ENCODE assay signal across 9 mouse cellular contexts in the genomic region with DNA sequence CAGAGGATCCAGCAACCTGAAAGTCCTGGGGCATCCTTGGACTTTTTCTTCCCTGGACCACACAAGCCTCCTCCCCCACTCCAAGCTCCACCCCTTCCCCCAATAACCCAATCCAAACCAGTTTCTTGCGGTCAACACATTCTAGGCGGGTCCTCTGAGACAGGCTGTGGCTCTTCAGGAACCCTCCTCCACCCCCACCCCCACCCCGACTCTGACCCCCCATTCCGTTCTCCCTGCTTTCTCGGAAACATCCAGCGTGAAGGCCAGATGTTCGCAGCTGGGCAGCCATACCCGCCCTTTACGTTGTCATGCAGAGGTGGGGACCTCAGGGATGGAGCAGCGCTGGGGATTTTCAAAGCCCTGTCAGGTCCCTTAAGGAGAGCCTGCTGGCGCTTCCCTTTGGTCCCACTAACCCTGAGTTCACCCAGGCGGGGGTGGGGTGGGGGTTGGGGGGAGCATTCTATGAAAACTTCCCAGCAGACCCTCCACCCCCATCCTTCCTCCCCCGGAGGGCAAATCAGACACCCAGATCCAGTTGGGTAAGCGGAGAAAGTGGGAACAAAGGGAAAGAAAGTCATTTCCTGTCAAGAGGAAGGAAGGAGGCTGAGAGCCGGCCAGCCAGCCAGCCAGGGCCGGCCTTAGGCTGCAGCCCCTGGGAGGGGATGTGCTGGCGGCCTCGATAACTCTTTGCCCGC. TPM values are rescaled to one million over a fixed set of nuclear protein-coding genes. Genes with fewer than 3 reads are reported as not detected.
A peak's percentile ranks its signal among the peaks of the same experiment; 100 is the strongest.
DNase-seq lines count a peak whose midpoint lies in the region; ATAC-seq lines count a peak whose summit lies in the region.
"Had no signal": no experiment of that assay in that cellular context is flagged by ENCODE, and none has a peak within 500 bp of the region (broad histone marks: within the 10 kb centered on the region; RNA-seq: fewer than 3 reads in every experiment).

No protein-coding gene starts in this region.

- H3K9ac ChIP-seq in liver, embryonic 13.5 days = 0 out of 2 replicates have a peak overlapping the region, but pooled peaks have one; percentile 41
- H3K9ac ChIP-seq in neural tube, embryonic 14.5 days (replicated peaks; ENCODE audit: low read depth, low read length) = peak overlapping the region; percentile 71; the same call in 1 of the 2 replicates

- ATAC-seq in liver, embryonic 13.5 days (ENCODE audit: low read depth) = no peak
- ATAC-seq in neural tube, embryonic 14.5 days (ENCODE audit: low read depth) = peak; percentile 15; the same call in 1 of the 2 replicates

- peak overlapping the region; percentile 49 for H3K4me3 ChIP-seq in liver, embryonic 13.5 days (replicated peaks)
- H3K4me3 ChIP-seq in neural tube, embryonic 14.5 days (ENCODE audit: low read depth, low read length) = peak overlapping the region; percentile 55

- H3K9me3 ChIP-seq in liver, embryonic 13.5 days (replicated peaks) = no peaks in the 10 kb centered on the region
- no peaks in the 10 kb centered on the region for H3K9me3 ChIP-seq in neural tube, embryonic 14.5 days (ENCODE audit: control insufficient read depth, low read length)
- H3K9me3 ChIP-seq: G1E had no signal

- no peak overlapping the region for H3K27ac ChIP-seq in liver, embryonic 13.5 days
- H3K27ac ChIP-seq in neural tube, embryonic 14.5 days (ENCODE audit: low read depth, low read length) = peak overlapping the region; percentile 31; the same call in 1 of the 2 replicates

- H3K4me1 ChIP-seq in liver, embryonic 13.5 days (replicated peaks) = peaks cover 14% of the 10 kb centered on the region
- peaks cover 10% of the 10 kb centered on the region for H3K4me1 ChIP-seq in neural tube, embryonic 14.5 days (ENCODE audit: control insufficient read depth, insufficient read depth, low read length)

- H3K27me3 ChIP-seq in liver, embryonic 13.5 days = peaks cover 64% of the 10 kb centered on the region
- H3K27me3 ChIP-seq in neural tube, embryonic 14.5 days (ENCODE audit: control insufficient read depth, insufficient read depth, low read length) = peaks cover 3% of the 10 kb centered on the region; the same call in 1 of the 2 replicates

- WGBS in liver, embryonic 13.5 days (ENCODE audit: insufficient replicate concordance) = 1% methylated on average over 19 of the region's 19 CpGs
- WGBS in neural tube, embryonic 14.5 days = 1% methylated on average over 19 of the region's 19 CpGs

- H3K4me2 ChIP-seq in liver, embryonic 13.5 days = peak overlapping the region; percentile 63
- peak overlapping the region; percentile 78 for H3K4me2 ChIP-seq in neural tube, embryonic 14.5 days (ENCODE audit: low read depth, low read length)

- no peaks in the 10 kb centered on the region for H3K36me3 ChIP-seq in liver, embryonic 13.5 days
- no peaks in the 10 kb centered on the region for H3K36me3 ChIP-seq in neural tube, embryonic 14.5 days (ENCODE audit: control insufficient read depth, insufficient read depth, low read length)
- H3K36me3 ChIP-seq: G1E had no signal

- peak; percentile 25 for DNase-seq in urinary bladder, postnatal 25 days (ENCODE audit: low spot score)
- no peak for DNase-seq in urinary bladder, adult 2 months (ENCODE audit: low spot score)
- DNase-seq in heart, postnatal 4 days = peak; percentile 75
- no peak for DNase-seq in liver, embryonic 13.5 days
- DNase-seq in adrenal gland, postnatal 4 days (ENCODE audit: low spot score in 2 of 2) = no peak
- DNase-seq in spleen, postnatal 10 days (ENCODE audit: low spot score in 2 of 2) = no peak
- DNase-seq in layer of hippocampus, adult 9-10 months (ENCODE audit: low spot score) = no peak

RNA-seq across cellular contexts. Expression of gene Fblim1, which starts 7.5 kb away (rescaled TPM):
- 95.1 and 129 TPM in 2 replicates for polyA plus RNA-seq in urinary bladder, adult 2 months (2012; rRNA removed)
- 100 to 1,000 TPM; 122 to 145 TPM for total RNA-seq in heart, postnatal 4 days (2021)
- 1.9 and 2.4 TPM in 2 replicates for polyA plus RNA-seq in liver, embryonic 13.5 days (2015; fragmentation: Nextera tagmentation; extraction: Ambion mirVana)
- 29.1 and 32.9 TPM in 2 replicates for polyA plus RNA-seq in neural tube, embryonic 14.5 days (2014; fragmentation: Nextera tagmentation; extraction: Ambion mirVana)
- 10 to 100 TPM; 24.9 to 32.1 TPM for total RNA-seq in adrenal gland, postnatal 4 days (2021)
- polyA plus RNA-seq: G1E had no signal

RNA-seq across cellular contexts. Expression of gene Tmem82, which starts 20.1 kb away (rescaled TPM):
- polyA plus RNA-seq in urinary bladder, adult 2 months (2012; rRNA removed) = 0.87 and 0.94 TPM in 2 replicates
- 1 to 10 TPM; 3.1 to 3.2 TPM for total RNA-seq in heart, postnatal 4 days (2021)
- polyA plus RNA-seq in liver, embryonic 13.5 days (2015; fragmentation: Nextera tagmentation; extraction: Ambion mirVana) = 3.6 and 3.7 TPM in 2 replicates
- 0.12 and 0.26 TPM in 2 replicates for polyA plus RNA-seq in neural tube, embryonic 14.5 days (2014; fragmentation: Nextera tagmentation; extraction: Ambion mirVana)
- total RNA-seq in adrenal gland, postnatal 4 days (2021) = 1 to 10 TPM; 3.7 to 3.8 TPM
- polyA plus RNA-seq: G1E had no signal

RNA-seq across cellular contexts. Expression of gene Slc25a34, which starts 25.3 kb away (rescaled TPM):
- 0.10 and 0.14 TPM in 2 replicates for polyA plus RNA-seq in urinary bladder, adult 2 months (2012; rRNA removed)
- total RNA-seq in heart, postnatal 4 days (2021) = 10 to 100 TPM; 32.5 to 33.6 TPM
- 0.07 and 0.13 TPM in 2 replicates for polyA plus RNA-seq in liver, embryonic 13.5 days (2015; fragmentation: Nextera tagmentation; extraction: Ambion mirVana)
- not detected in 2 replicates for polyA plus RNA-seq in neural tube, embryonic 14.5 days (2014; fragmentation: Nextera tagmentation; extraction: Ambion mirVana)
- total RNA-seq in adrenal gland, postnatal 4 days (2021) = 1 to 10 TPM; 7.4 to 9.5 TPM
- polyA plus RNA-seq: G1E had no signal

RNA-seq across cellular contexts. Expression of gene Spen, which starts 59.9 kb away (rescaled TPM):
- polyA plus RNA-seq in urinary bladder, adult 2 months (2012; rRNA removed) = 3.5 and 10.7 TPM in 2 replicates
- 10 to 100 TPM; 33.7 to 34.9 TPM for total RNA-seq in heart, postnatal 4 days (2021)
- 4.2 and 4.8 TPM in 2 replicates for polyA plus RNA-seq in liver, embryonic 13.5 days (2015; fragmentation: Nextera tagmentation; extraction: Ambion mirVana)
- polyA plus RNA-seq in neural tube, embryonic 14.5 days (2014; fragmentation: Nextera tagmentation; extraction: Ambion mirVana) = 21.7 and 23.9 TPM in 2 replicates
- 10 to 100 TPM; 57.4 to 67.8 TPM for total RNA-seq in adrenal gland, postnatal 4 days (2021)

Comparison
In these comparisons a context has a peak if more than half of its experiments do, and no peak if none do; other contexts are left out.
1. DNase-seq: peak in urinary bladder, postnatal 25 days (single experiment) and heart, postnatal 4 days (single experiment); none in urinary bladder, adult 2 months (single experiment), liver, embryonic 13.5 days (single experiment), adrenal gland, postnatal 4 days (0 of 2), spleen, postnatal 10 days (0 of 2) and layer of hippocampus, adult 9-10 months (single experiment).